Mouse (Mus musculus) forebrain, embryonic 15.5 days (tissue): ENCODE data around the gene Arhgap10. TPM values are rescaled to one million over a fixed set of nuclear protein-coding genes. Genes with fewer than 3 reads are reported as not detected.
A peak's percentile ranks its signal among the peaks of the same experiment; 100 is the strongest.

Experiments
- ATAC-seq: fragments of 200-750 bp; cut with Nextera tagmentation; replicated peaks from 2 replicates; pipeline ENCODE4 v1.8.0; 2017; ENCODE audit warnings: mild to moderate bottlenecking, moderate TSS enrichment, moderate library complexity
- H3K27ac ChIP-seq: fragments of 300-500 bp; sonication (generic); replicated peaks from 2 replicates; pipeline ENCODE4 v1.5.1; 2015; ENCODE audit warnings: mild to moderate bottlenecking, inconsistent platforms
- H3K27me3 ChIP-seq: fragments of 300-500 bp; sonication (generic); 2 replicates; pipeline ENCODE4 v1.6.1; 2015; ENCODE audit warnings: inconsistent platforms
- H3K36me3 ChIP-seq: fragments of 300-500 bp; sonication (generic); 2 replicates; pipeline ENCODE4 v1.6.1; 2015; ENCODE audit warnings: mild to moderate bottlenecking, inconsistent platforms
- H3K4me1 ChIP-seq: fragments of 300-500 bp; sonication (generic); 2 replicates; pipeline ENCODE4 v1.6.1; 2015; ENCODE audit warnings: inconsistent platforms
- H3K4me2 ChIP-seq: fragments of 300-500 bp; sonication (generic); replicated peaks from 2 replicates; pipeline ENCODE4 v1.6.1; 2015; ENCODE audit warnings: mild to moderate bottlenecking, inconsistent platforms
- H3K4me3 ChIP-seq: fragments of 300-500 bp; sonication (generic); 2 replicates; pipeline ENCODE4 v1.5.1; 2015; ENCODE audit warnings: mild to moderate bottlenecking, inconsistent platforms
- H3K9ac ChIP-seq: fragments of 300-500 bp; sonication (generic); replicated peaks from 2 replicates; pipeline ENCODE4 v1.6.1; 2015; ENCODE audit warnings: mild to moderate bottlenecking, inconsistent platforms
- H3K9me3 ChIP-seq: fragments of 300-500 bp; sonication (generic); 2 replicates; pipeline ENCODE4 v1.6.1; 2016; ENCODE audit warnings: inconsistent platforms
- WGBS: fragments of 180-500 bp; shearing (Covaris S2); methylation state at CpG from one replicate; pipeline ENCODE4 v1.1.7; 2015; ENCODE audit warnings: mixed read lengths; 5-methylcytosine and 5-hydroxymethylcytosine counted together
- polyA plus RNA-seq: library from polyadenylated mRNA; unstranded; fragments of >200 nt; fragmentation: Nextera tagmentation; extraction: Ambion mirVana; gene quantifications from 2 replicates; pipeline ENCODE4 v1.2.1, GENCODE M21; 2015

Gene Arhgap10
- polyA plus RNA-seq, 1 experiment from 2014 or later = 4.2 TPM

DNA sequence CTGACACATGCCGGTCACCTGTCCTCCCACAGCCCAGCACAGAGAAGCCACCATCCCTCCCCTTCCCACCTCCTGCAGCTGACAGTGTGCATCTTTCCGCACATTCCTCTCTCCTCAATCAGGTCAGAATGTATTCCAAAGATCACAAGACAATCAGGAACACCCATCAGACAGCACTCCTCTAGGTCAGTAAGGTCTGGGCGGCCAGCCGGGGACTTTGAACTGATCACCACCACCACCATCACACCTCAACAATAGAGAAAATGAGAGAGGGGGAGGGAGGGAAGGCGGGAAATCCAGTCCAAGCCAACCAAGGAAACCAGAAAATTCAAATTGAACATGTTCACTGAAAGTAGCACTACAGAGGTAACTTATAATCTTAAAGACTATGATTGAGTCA, 66.7 kb downstream of the Arhgap10 start:
- Histone ChIP-seq H3K9me3 (no peaks in the 10 kb centered on the region), H3K27me3 (no peaks in the 10 kb centered on the region), H3K9ac (no peak overlapping the region), H3K4me2 (no peak overlapping the region), H3K36me3 (no peaks in the 10 kb centered on the region), H3K27ac (no peak overlapping the region), H3K4me1 (no peaks in the 10 kb centered on the region), H3K4me3 (no peak overlapping the region)
- no peak for ATAC-seq
- 95% methylated on average over 5 of the region's 5 CpGs for WGBS

DNA sequence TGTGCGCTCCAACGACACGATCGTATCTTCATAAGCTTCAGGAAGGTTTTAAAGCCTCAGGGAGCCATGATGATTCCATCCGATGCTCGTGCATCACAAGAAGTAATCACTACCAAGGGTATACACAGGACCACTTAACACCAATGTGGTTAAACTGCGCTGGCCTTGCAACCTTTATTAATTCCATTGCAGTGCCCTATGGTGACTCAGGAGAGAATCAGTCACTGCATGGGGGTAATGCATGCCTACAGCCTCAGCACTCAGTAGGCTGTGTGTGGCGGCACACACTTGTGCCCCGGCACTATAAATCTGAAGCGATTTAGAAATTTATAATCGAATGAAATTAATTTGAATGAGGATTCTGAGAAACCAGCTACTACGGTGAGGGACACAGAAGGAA, 71.5 kb downstream of the Arhgap10 start:
- WGBS = 80% methylated on average over 12 of the region's 12 CpGs
- H3K4me3 ChIP-seq = no peak overlapping the region

DNA sequence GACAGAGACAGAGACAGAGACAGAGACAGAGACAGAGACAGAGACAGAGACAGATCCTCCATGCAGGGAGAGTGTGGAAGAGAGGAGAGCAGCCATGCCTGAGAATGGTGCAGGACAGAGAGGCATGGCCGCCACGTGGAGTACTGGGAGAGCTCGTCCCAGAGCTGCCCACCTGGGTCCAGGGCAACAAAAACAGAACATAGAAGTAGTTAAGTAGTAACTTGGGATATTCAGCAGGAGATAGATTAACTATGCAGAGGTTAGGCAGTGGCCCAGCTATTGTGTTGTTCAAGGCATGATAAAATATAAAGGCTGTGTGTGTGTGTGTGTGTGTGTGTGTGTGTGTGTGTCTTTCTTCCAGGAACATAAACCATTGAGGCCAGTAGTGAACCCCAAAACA, 72.1 kb downstream of the Arhgap10 start:
- Histone ChIP-seq H3K9ac (no peak overlapping the region), H3K4me2 (no peak overlapping the region), H3K36me3 (no peaks in the 10 kb centered on the region), H3K4me1 (no peaks in the 10 kb centered on the region), H3K9me3 (no peaks in the 10 kb centered on the region), H3K4me3 (no peak overlapping the region), H3K27me3 (no peaks in the 10 kb centered on the region), H3K27ac (no peak overlapping the region)
- 78% methylated on average over 3 of the region's 3 CpGs for WGBS
- no peak for ATAC-seq

More for the DNA sequence above, 71.5 kb downstream of the Arhgap10 start:
- Histone ChIP-seq H3K4me2 (no peak overlapping the region), H3K27ac (no peak overlapping the region), H3K9ac (no peak overlapping the region), H3K9me3 (no peaks in the 10 kb centered on the region), H3K27me3 (no peaks in the 10 kb centered on the region), H3K36me3 (no peaks in the 10 kb centered on the region), H3K4me1 (no peaks in the 10 kb centered on the region)
- ATAC-seq = no peak

DNA sequence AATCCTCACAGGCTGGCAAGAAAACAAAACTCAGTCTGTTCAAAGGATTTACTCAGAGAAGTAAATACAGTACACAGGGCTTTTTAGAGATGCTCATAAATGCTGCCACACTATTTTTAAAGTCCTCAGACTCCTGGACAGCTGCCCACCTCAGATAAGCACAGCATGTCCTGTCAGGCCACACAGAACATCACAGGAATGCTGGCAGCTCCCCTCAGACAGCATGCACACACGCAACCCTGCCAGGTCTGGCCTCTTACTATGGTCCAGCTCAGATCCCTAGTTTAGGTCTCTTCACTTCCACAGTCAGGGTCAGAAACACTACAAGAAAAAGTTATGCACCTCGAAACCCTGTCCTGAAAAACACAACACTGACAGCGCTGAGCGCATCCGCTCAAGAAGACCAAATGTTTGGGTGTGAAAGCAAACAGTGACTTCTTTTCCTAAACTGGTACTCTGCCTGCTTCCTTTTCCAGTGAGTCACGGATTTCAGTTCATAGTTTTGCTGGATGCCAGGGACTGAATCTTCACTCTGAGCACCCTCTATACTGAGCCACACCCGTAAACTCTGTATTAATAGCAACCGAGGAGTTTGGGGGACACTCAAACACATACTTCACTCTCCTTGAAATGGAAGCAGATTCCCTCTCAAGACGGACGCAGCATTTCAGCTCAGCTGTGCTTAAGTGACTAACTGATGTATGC, 73.4 kb downstream of the Arhgap10 start:
- H3K36me3 ChIP-seq = no peaks in the 10 kb centered on the region
- H3K4me1 ChIP-seq = no peaks in the 10 kb centered on the region
- WGBS = 85% methylated on average over 10 of the region's 10 CpGs
- H3K27me3 ChIP-seq = no peaks in the 10 kb centered on the region
- ATAC-seq = no peak
- no peak overlapping the region for H3K9ac ChIP-seq
- no peak overlapping the region for H3K27ac ChIP-seq
- no peak overlapping the region for H3K4me3 ChIP-seq
- H3K4me2 ChIP-seq = no peak overlapping the region
- no peaks in the 10 kb centered on the region for H3K9me3 ChIP-seq

DNA sequence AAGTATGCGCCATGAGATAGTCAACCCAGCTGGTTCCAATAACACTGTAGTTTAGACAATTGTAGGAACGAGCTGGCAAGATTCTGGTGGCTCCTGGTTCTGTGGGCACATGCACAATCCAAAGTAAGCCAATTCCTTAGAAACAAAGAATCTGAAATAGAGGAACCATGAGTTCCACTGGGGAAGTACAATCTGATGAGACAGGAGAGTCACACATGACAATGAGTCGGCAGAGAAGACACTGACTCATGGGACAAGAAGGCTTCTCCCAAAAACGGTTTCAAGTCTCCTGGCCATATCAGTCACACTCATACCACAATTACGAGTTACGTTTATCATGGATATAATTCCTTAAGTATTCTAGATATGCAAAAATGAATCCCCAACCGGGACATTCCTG, 75.3 kb downstream of the Arhgap10 start:
- Histone ChIP-seq H3K27me3 (no peaks in the 10 kb centered on the region), H3K4me1 (no peaks in the 10 kb centered on the region), H3K9ac (no peak overlapping the region), H3K4me2 (no peak overlapping the region), H3K4me3 (no peak overlapping the region), H3K9me3 (no peaks in the 10 kb centered on the region), H3K36me3 (no peaks in the 10 kb centered on the region), H3K27ac (no peak overlapping the region)
- ATAC-seq = no peak
- WGBS = 91% methylated on average over 7 of the region's 7 CpGs

DNA sequence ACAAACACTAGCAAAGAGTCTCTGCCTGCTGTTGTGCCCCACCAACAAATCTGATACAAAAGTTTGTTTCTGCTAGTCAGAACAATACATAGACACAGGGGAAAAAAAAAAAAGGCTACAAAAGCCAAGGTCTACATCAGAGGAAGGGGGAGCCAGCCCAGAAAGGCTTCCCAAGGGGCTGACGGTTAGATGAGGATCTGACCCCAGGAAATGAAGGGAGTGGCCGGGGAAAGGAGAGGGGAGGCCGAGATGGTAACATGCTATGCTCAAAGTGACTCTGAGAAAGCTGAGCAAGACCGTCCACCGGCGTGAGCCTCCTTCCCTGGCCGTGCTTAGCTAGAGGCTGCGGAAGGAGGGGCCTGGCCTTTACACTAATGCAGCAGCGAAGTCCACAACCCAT, 76.8 kb downstream of the Arhgap10 start:
- no peak for ATAC-seq
- Histone ChIP-seq H3K4me3 (no peak overlapping the region), H3K4me2 (no peak overlapping the region), H3K4me1 (no peaks in the 10 kb centered on the region), H3K27me3 (no peaks in the 10 kb centered on the region), H3K9me3 (no peaks in the 10 kb centered on the region), H3K9ac (no peak overlapping the region), H3K27ac (no peak overlapping the region), H3K36me3 (no peaks in the 10 kb centered on the region)
- 79% methylated on average over 9 of the region's 9 CpGs for WGBS

DNA sequence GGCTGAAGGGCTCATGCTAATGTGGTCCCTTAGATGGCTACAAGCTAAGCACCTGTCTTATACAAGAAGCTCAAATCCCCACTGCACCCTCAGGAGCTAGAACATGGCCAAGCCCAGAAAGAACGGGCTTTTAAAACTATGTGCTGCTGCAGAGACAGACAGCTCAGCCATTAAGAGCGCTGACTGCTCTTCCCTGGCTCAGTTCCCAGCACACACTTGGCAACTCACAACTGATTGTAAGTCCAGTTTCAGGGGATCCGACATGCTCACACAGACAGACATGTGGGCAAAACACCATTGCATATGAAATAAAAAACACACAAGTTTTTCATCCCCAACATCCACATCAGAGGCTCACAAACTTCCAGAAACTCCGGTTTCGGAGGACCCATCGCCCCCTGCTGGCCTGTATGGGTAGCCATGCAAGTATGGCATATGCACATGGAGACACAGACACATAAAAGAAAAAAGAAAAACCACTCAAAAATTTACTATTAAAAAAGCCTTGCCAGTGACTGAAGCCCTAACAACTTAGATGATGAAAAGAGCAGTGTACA, 77.4 kb downstream of the Arhgap10 start:
- no peaks in the 10 kb centered on the region for H3K27me3 ChIP-seq
- no peaks in the 10 kb centered on the region for H3K36me3 ChIP-seq
- no peaks in the 10 kb centered on the region for H3K9me3 ChIP-seq
- no peak for ATAC-seq
- whole genome bisulfite sequencing = 79% methylated on average over 6 of the region's 6 CpGs
- H3K4me3 ChIP-seq = no peak overlapping the region
- no peak overlapping the region for H3K27ac ChIP-seq
- no peak overlapping the region for H3K4me2 ChIP-seq
- H3K9ac ChIP-seq = no peak overlapping the region
- H3K4me1 ChIP-seq = no peaks in the 10 kb centered on the region

DNA sequence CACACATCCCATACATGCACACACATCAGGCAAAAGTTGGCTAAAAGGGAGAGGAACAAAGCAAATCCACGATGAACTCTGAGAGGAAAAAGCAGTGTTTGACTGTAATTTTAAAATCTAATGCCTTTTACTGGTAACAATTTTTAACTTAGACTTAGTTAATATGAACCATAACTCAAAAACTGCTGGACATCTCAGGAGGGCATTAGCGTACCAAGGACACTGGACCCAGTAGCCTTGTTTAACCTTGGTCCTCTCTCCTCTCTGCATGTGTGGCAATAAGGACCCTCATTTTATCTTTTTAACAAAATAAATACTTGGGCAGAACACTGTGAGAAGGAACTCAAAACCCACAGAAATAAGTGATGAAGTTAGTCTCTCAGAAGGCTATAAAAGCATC, 78.1 kb downstream of the Arhgap10 start:
- Histone ChIP-seq H3K9ac (no peak overlapping the region), H3K4me2 (no peak overlapping the region), H3K9me3 (no peaks in the 10 kb centered on the region), H3K4me1 (no peaks in the 10 kb centered on the region), H3K27ac (no peak overlapping the region), H3K27me3 (no peaks in the 10 kb centered on the region), H3K4me3 (no peak overlapping the region), H3K36me3 (no peaks in the 10 kb centered on the region)
- whole genome bisulfite sequencing = 99% methylated on average over 2 of the region's 2 CpGs
- no peak for ATAC-seq

DNA sequence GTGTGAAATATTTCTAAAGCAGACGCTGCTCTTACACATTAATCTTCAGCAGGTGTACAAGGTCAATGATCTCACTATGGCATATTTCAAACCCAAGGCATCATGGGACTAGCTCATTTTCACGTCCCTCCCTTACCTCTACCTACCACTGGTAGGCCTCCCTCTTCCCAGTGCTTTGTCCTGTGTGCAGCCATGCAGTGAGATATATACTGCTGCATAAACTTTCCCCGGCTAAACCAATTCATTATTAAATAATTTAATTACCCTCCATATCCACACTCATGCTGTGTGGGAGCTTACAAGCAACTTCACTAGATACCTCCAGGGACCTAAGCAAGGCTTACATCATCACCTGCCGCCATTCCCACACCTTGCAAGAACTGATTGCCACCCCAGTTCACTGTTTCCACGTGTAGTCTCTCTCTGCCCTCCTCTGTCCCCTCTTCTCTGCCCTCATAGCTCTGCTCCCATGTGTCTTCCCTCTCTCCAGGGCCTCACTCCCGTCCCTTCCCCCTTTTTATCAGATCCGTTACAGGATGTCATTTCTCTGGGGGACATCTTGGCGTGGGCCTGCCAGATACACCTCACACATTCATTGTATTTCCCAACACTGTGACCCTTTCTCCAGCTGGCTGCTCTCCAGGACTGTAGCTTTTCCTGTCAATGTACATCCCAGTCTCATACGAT, 79.8 kb downstream of the Arhgap10 start:
- no peaks in the 10 kb centered on the region for H3K9me3 ChIP-seq
- no peak overlapping the region for H3K4me3 ChIP-seq
- 59% methylated on average over 9 of the region's 9 CpGs for WGBS
- H3K27me3 ChIP-seq = no peaks in the 10 kb centered on the region
- H3K27ac ChIP-seq = no peak overlapping the region
- H3K9ac ChIP-seq = no peak overlapping the region
- H3K4me2 ChIP-seq = no peak overlapping the region
- ATAC-seq = 0 out of 2 replicates have a peak, but pooled peaks have one; percentile 29
- no peaks in the 10 kb centered on the region for H3K4me1 ChIP-seq
- H3K36me3 ChIP-seq = no peaks in the 10 kb centered on the region

DNA sequence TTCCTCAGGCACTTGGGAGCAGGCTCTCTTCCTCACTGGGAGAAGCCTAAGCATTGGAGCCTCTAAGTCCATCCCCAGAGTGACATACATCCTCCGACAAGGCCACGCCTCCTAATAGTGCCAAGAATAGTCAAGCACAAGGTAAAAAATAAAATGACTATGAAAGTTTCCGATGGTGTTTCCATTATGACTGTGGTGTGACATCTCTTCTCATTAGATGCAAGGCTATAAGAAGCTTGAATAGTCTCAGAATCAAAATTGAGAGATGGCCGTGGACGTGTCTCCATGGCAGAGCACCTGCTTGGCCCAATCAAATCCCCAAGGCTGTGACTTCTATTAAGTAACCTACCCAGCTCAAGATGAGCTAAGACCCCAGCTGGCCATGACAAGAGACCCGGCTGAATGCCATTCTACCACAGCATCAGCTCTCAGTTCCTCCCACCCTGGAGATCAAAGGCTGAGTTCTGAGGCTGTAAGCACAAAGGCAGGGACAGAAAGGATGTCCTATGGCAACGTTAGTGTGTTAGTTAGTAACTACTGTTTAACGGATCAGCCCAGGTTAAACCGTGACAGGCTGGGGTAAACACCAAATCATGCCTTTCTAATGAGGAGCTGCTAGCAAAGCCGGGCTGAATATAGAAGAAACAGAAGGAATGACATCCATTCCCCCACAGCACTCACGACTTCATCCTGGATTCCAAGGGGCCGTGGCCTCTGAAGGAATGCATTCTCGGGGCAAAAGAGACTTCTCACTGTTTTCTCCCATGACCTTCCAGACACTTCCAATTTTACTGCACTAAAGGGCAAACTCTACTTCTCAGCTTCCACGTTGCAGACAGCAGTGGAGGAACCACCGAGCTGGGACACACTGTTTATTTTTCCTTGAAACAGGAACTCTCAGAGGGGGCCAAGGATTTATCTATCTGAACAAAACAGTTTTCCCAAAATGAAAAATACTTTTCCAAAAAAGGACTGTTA, 81.5 kb downstream of the Arhgap10 start:
- no peak for ATAC-seq
- Histone ChIP-seq H3K36me3 (no peaks in the 10 kb centered on the region), H3K4me2 (no peak overlapping the region), H3K9me3 (no peaks in the 10 kb centered on the region), H3K9ac (no peak overlapping the region), H3K4me3 (no peak overlapping the region), H3K4me1 (peaks cover 4% of the 10 kb centered on the region; the same call in 1 of the 2 replicates), H3K27me3 (no peaks in the 10 kb centered on the region), H3K27ac (no peak overlapping the region)
- 43% methylated on average over 15 of the region's 15 CpGs for WGBS

DNA sequence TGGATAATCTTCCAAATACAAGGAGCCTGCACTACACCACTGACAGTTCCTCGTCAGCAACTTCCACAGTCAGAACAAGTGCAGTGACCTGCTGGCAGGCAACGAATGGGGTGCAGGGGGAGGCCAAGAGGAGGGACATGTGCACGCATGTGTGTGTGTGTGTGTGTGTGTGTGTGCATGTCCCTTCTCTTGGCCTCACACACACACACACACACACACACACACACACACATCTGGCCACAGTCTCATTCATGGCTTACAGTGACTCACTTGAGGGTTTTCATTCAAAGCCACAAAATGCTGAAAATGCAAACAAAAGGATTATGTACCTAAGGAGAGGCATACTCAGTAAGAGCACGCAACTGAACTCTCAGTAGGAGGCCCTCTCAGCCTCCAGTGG, 84.5 kb downstream of the Arhgap10 start:
- Histone ChIP-seq H3K4me2 (no peak overlapping the region), H3K9me3 (no peaks in the 10 kb centered on the region), H3K36me3 (no peaks in the 10 kb centered on the region), H3K4me3 (no peak overlapping the region), H3K9ac (no peak overlapping the region), H3K27ac (no peak overlapping the region), H3K4me1 (peaks cover 4% of the 10 kb centered on the region; the same call in 1 of the 2 replicates), H3K27me3 (no peaks in the 10 kb centered on the region)
- ATAC-seq = no peak
- 19% methylated on average over 4 of the region's 4 CpGs for whole genome bisulfite sequencing

DNA sequence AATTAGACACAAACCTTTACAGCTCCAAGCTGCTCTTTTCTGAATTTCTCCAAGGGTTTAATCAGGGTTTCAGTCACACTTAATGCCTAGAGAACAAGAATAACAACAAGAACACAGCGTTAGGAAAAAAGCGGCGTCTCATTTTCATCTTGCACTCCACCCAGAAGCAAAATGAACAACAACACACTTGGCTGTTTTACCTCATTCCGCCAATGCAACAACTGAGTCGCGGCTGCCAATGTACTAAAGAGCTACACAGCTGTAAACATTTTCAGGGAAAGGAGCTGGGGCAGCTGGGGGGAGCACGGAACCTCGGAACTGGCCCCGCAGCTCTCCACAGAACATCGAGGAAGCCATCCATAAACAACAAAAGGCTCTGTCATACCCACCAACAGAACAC, 85.0 kb downstream of the Arhgap10 start:
- WGBS = 44% methylated on average over 10 of the region's 10 CpGs

More for the DNA sequence above, 85.0 kb downstream of the Arhgap10 start:
- Histone ChIP-seq H3K4me2 (no peak overlapping the region), H3K36me3 (no peaks in the 10 kb centered on the region), H3K27ac (no peak overlapping the region), H3K4me1 (peaks cover 4% of the 10 kb centered on the region; the same call in 1 of the 2 replicates), H3K9me3 (no peaks in the 10 kb centered on the region), H3K4me3 (no peak overlapping the region), H3K27me3 (no peaks in the 10 kb centered on the region), H3K9ac (no peak overlapping the region)
- no peak for ATAC-seq
